Mouse (Mus musculus): Measurements from ENCODE around the gene Gpatch8.

- TF ChIP-seq EP300 (IDR thresholded peaks at IDR 0.05; ENCODE audit: insufficient read depth, low read depth, low read length) = no peak
- no peak for TF ChIP-seq CTCF (IDR thresholded peaks at IDR 0.05; ENCODE audit: low read depth, low read length)
These were observed 126.6 kb downstream of the Gpatch8 start for GRCm38 (mm10) chr11:102429551-102429950.
